Mouse (Mus musculus): ENCODE measurements around the gene Cckbr. TPM values are rescaled to one million over a fixed set of nuclear protein-coding genes. Genes with fewer than 3 reads are reported as not detected.
"Not testable (repeated sequence)": the region's sequence is repeated elsewhere in the genome, so short reads cannot be mapped to it uniquely, and the experiment has no call there.

Cckbr gene
- total RNA-seq, 1 experiment from 2014 or later = not detected

DNA sequence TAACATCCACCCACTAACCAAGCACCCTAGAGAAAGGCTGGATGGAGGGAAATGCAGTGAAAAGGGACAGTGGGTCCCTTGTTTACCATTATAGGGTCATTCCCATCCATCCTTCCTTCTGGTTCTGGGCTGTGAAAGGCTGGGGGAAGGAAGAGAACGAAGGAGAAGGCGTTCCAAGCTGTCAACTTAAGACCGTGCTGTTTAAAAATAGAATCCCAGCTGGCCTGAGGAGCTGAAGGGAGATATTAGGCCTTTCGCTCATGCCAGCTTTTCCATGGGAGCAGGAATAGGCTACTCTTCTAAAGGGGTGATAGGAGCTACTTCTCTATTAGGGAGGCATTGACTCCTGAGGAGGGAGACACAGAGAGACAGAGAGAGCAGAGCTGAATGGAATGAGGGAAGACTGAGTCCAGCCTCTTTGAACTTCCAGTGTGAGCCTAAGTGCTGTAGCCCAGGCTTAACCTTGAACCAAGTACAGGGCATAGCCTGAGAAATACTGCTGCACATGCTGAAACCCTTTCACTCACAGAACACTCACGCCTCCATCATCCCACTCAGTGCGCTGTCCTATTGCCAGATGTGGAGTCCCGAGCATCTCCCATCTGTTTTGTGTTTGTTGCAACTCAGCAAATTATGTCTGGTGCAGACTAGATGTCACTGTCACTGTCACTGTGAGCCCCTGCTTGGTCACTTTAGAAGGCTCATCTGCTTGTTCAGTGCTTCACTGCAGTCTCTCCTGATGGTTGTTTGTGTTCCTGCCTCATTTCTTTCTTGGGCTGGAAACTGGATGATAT, 12.6 kb downstream of the Cckbr start:
- no peak for DNase-seq

DNA sequence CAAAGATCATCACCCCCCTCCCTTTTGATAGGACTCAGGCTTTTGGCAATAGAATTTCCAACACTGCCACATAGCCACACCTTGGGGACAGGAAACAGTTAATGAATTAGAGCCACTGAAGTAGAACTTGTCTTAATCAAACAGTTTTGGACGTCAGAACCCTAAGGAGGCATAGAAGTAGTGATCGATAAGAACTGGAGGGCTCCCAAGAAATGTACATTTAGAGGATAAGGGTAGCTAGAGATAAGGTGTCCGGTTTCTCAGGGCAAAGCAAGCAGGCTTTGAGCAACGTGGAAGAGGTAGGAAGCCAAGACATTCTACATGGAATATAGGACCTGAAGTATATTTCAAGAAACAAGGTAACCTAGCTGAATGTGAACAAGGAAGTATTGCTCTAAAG, 15.9 kb downstream of the Cckbr start:
- no peak for DNase-seq

DNA sequence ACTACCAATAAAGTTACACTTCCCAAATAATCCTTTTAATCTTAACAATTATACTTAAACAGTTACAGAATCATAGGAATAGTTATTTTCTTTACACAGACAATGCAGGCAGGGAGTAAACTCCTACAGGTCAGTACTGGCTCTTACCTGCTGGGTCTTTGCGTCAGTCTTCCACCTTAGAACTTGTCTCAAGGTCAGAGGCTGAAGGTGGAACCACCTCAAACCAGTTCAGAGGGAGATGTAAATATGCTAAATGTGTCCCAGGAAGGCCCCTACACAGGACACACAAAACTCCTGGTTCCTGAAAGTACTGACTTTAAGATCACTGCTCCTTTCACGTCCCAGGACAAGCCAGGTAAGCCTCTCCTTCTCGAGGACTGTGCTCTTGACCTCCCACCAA, 19.5 kb downstream of the Cckbr start:
- DNase-seq = no peak

DNA sequence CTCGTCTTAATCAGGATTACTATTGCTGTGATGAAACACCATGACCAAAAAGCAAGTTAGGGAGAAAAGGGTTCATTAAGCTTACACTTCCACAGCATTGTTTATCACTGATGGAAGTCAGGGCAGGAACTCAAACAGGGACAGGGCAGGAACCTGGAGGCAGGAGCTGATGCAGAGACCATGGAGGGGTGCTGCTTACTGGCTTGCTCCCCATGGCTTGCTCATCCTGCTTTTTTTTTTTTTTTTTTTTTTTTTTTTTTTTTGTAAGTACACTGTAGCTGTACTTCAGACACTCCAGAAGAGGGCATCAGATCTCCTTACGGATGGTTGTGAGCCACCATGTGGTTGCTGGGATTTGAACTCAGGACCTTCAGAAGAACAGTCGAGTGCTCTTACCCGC, 27.8 kb downstream of the Cckbr start:
- DNase-seq = not testable (repeated sequence)

DNA sequence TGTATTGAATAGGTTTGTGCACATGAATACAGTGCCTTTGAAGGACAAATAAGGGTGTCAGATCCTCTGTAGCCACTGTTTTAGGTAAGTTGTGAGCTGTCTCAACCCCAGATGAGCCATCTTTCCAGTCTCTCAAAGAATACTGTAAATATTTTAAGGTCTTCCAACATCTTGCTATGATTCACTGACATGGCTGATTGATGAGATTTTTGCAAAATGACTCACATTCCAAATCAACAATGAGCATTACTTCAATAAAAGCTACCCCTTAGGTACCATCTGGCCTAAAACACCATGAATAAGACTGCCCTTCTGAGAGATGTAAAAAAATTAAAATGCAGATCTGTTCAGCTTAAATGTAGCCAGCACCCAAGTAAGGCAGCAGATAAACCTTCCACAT, 33.0 kb downstream of the Cckbr start:
- no peak for DNase-seq

DNA sequence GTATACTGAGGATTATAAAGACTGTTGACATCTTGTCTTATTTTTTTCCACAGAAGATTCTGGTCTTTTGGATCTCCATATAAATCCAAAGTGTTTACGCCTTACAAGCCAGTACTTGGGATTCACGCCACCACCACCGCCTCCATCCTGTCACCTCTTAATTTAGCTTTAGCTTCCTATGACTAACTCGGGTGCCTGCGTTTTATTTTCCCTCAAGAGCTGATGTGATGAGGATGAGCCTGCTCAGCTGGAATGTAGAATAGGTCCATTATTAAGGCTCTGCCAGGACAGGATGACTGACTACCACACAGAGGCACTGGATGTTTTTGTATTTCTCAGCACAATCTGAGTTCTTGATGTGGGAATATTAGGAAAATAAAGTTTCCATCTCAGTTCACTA, 40.0 kb downstream of the Cckbr start:
- DNase-seq = not testable (repeated sequence)

DNA sequence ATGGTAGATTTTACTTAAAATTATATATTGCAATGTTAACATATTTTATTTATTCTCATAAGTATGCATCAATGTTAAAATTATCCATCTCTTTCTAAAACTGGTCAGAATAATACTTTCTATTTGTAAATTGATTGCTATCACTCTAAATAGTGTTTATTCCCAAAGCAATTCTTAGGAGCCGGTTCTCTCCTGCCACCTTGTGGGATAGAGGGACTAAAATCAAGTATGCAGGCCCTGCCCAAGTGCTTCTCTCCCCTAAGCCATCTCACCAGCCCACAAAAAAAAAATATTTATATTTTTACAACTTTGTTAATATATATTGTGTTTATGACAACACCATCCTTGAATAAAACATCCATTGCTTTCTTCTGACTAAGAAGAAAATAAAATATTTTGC, 47.1 kb downstream of the Cckbr start:
- DNase-seq = no peak

DNA sequence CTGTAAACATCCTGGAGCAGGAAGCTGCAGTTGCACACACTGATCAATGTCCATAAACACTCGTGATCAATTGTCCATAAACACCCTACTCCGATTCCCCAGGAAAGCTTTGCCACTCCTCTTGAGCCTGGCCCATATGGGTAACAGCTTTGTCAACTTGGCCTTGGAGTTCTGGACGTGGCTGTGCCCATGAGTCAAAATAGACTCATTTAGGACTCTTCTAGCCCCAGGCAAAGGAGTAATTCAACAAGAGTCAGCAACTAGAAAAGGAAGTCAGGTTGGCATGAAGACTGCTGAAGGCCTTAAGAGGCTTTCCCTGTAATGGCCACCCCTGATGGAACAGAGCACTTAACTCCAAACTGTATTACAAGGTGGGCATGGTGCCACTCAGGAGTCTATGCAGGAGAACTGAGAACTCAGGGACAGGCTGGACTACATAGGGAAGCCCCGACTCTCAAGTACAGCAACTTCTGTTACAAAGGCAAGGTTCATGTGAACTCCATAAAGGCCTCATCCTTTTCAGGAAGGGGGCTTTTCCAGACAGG, 49.3 kb downstream of the Cckbr start:
- DNase-seq = no peak

DNA sequence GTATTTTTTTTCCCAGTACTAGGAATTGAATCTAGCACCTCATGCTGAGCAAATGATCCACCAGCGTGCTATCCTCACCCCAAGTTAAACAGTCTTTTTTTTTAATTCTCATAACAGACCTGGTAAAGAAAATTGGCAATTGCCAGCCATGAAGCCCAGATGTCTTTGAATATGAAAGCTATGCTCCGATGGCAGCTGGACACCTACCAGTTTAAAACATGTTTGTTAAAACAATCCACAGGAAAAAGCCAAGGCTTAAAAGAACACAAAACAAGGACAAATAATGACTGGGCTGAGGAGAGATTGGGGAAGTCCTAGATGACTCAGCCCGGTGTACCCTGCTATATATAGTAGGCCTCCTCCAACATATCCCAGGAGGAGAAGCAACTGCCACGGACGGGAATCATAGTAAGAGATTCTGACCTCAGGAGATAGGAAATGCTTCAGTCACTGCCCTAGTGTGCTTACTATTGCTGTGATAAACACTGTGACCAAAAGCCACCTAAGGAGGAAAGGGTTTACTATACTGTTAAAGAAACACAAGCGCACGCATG, 49.9 kb downstream of the Cckbr start:
- no peak for DNase-seq

DNA sequence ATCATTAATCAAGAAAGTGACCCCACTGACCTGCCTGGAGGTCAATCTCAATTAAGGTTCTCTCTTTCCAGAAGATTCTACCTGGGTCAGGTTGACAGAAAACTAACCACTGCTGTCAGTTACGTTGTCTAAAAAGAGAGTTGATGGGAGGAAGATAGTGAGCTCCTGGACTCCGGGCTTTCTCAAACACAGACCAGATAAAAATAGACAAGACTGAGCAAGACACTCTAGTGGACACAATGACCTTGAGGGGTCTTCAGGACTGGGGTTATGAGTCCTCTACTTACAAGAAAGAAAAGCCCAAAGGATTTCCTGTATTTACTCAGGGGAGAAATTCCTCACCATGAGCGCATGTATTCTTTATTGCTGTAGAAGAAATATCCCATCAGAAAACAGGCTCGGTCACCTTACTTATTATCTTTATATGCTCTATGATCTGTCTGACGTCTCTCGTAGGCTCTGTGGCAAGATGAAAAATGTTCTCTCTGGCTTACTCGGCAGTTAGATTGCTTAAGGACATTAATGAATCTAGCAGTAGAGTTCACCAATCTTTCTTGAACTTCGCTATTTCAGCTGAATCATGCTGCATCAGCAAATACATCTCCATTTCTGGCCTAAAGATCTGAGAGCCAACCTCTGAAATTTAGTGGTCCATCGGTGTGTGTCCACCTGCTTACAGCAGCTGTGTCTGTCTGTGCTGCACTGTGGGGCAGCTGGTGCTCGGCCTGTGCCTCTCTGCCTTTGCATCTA, 51.3 kb downstream of the Cckbr start:
- DNase-seq = no peak

DNA sequence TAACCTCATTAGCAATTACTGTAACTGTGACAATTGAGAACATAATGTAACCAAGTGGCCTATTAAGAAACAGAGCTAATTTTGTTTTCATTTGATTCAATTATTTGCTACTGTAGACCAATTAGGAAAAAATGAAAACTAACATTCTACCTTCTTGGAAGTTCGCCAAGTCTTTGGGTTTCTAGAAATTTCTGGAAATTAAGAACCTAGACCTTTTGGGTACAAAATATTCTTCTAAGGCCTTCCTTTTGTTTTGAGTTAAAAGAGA, 51.8 kb downstream of the Cckbr start:
- no peak for DNase-seq

DNA sequence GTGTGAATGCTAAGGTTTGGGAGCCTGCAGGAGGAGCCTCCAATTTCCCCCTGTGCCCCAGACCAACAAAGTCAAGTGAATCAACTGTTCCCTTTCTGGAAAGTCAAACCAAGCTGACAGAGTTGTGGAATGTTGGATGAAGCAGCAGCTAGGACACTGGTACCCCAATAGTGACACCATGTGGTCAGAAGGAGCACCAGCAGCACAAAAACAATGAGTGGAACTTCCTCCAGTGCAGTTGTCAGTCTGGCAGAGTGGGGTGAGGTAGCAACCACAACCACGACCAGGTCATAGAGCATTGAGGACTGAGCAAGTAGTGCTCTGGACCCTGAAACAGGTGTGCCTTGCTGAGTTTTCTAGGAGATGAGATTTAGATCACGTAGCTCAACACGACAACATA, 52.3 kb downstream of the Cckbr start:
- peak; percentile 32 for DNase-seq

DNA sequence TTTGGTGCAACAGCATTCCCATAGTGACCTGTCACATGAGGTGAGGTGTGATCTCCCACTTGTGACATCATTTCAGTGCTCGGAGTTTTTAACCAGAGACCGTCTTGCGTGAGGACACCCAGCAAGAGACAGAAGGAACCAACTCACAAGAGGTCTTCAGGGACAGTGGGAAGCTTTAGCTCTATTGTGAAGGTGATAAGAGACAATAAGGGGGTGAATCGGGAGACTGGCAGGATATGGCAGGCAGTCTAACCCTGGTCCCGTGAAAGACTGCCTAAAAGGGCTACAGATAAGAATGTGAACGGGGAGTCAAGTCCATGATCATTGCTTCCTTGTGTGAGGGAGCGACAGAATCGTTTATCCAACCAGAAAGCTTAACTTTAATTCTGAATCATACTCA, 52.8 kb downstream of the Cckbr start:
- DNase-seq = no peak

DNA sequence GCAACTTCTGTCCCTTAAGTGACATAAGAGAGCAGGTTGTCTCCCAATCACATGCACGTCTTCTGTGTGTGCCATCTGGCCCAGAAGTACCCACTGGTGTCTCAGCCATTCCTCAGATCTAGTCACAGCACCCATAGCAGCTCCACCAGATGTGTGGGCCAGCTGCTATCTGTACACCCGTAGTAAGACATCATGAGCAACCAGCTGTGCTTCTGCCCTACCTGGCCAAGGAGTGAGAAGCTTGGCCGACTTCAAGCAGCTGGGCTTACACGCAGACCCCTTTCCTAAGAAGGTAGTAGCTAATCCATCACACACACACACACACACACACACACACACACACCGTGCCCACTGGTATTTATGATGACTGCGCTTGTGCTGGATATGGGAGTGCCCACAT, 53.7 kb downstream of the Cckbr start:
- DNase-seq = no peak

DNA sequence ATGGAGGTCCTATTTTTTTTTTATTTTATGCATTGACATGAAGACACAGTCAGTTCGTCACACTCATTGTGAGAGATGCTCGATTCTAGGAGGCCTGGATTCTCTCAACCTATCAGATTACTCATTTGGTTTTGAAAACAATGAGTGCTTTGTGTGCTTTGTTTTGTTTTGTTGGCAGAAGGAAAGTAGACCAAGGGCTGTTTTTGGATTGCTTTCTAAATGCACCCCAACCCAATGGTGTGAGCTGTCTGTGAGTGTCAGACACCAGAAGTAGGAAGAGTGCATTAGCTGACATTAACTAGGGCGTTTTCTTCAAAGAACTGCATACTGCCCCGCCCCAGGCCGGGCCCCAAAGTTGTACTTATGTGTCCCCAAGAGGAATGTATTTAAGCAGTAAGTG, 54.5 kb downstream of the Cckbr start:
- DNase-seq = no peak

DNA sequence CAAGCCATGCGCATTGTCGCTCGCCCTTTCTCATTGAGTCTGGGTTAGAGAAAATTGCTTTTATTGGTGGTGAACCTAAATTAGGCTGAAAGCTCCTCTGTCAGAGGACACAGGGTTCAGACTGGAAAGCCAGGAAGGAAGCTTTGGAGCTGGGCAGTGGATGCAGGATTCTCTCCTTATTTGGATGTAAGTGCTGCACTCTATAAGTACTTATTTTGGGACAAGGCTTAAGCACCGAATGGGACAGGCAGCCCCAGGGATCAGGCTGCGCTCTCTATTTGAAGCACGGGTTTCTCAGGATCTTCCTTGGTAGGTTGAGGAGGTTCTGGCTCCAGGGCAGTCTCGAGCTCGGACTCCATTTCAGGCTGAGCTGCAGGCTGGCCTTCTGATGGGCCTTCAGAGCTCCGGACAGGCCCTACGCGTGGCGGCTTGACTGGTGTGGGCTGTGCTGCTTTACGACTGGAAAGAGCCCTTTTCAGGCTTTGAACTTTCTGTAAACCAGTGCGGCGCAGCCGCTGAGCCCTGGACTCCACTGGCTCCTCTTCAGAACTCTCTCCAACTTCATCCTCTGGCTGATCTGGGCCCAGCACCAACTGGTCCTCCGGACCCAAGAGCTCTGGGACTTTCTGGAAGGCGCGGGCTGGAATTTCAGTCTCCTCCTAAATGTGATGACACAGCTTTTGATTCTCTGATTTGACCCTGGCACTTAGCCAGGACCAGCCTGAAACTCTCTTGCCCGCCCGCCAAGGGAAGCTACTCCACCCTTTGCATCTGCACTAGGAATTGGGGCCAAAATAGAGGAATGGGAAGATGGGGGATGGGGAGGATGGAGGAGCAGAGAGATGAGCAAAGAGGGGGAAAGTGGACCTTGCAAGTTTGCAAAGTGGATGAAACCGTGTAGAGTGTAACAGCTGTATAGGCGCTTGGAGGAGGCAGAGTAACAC, 55.3 kb downstream of the Cckbr start:
- DNase-seq = peak; percentile 70

DNA sequence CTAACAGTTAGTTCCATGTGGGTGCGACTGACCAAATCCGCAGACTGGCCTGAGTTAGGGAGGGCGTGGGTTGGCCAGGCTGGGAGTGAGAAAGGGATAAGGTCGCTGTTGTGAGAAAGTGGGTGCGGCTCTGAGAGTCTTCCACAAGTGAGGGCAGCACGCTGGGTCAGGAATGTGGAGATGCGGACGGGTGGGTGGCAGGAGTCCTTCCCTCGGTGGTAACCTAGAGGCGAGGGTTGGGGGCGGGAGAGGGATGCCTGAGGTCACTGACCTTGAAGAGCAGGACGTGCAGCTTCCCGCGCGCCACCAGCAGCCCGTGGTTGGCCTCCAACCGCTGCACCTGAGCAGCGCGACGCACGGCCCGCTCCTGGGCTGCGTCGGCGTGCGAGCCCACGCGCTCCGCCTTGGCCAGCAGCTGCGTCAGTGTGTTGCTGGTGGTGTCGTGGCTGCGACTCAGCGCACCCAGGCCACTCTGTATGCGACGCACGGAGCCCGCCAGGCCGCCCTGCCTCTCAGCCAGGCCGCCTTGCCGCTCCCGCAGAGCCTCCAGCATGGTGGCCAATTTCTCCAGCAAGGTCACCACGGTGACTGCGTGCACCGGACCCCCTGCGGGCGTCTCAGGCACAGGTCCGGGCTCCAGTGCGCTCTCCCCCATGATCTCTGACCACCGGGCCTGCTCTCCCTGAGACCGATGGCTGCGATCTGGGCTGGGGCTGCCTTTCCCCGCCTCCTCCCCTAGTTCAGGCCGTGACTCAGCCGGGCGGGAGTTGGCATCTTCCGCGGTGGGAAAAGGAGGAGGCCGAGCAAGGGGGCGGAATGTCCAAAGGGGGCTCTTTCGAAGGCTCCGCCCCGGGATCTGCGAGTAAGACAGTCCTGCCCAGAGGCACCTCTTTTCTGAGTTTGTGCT, 56.2 kb downstream of the Cckbr start, which contains the start of gene Cavin3:
Cavin3 (minus strand) TSS at position 796 of the 907 bp plus-strand sequence.
- peak; percentile 86 for DNase-seq

DNA sequence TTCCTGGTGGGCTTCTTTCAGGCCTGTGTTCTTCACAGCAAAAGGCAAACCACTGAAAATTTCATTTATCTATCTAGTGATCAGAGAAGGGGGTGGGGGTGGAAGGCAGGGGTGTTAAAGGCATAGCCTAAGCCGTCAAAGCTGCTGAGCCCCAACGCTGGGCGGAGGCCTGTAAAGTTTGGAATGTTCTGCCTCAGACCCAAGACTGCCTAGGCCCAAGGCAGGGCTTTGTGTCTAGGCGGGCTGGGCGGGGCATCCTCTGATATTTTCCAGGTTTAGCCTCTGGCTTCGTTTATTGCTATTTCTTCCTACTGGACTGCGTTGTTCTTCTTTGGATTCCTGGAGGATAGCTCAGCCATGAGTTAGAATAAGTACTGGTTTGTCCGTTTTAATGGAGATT, 56.9 kb downstream of the Cckbr start:
- no peak for DNase-seq

DNA sequence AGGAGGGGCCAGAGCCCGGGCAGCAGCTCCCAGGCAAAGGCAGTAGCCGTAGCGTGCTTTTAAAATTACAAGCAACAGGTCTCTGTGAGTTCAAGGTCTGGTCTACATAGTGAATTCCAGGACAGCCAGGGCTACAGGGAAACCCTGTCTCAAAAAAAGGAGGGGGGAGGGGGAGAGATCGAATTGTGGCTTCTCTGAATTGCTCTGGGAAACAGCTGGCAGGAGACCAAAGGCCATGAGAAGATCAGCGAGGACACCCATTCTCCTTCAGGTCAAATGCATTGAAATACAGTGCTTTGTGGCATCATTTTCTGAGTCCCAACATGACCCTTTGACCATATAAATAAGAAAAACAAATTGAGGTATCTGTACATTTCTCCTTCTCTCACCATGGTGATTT, 59.5 kb downstream of the Cckbr start:
- peak; percentile 35 for DNase-seq

DNA sequence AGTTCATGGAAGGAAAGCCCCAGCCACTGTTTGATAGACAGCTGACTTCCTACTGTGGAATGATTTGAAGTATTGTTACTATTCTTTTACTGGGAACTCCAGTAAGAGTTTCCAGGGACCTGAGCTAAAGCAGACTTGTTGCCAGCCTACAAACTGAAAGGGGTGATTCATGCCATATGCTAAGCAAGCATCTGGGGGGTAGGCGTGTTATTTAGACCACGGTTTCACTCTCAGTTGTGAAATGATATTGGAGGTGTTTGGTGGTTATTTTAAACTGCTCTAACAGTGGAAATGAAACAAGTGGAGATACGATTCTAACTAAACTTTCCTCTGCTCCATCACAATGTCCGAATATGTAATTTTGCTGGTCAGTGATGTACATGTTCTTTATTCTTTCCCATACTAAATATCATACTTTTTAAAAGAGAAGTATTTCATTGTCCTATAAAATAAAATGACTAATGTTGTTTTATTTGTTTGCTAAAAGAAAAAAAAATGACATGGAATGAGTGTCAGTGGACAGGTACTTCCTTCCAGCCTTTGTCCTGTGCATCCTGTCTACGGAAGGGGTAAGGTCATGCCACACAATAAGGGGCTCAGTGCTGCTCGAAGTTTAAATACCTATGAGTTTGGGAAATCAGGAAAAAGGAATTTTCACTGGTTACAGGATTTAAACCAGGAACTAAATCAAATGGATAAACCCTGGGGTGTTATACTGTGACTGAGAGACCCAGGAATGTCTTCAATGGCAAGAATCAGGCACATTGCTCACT, 61.8 kb downstream of the Cckbr start:
- DNase-seq = no peak
